Mouse (Mus musculus): Measurements from ENCODE around the gene Slc27a1. TPM values are rescaled to one million over a fixed set of nuclear protein-coding genes. Genes with fewer than 3 reads are reported as not detected.

Gene Slc27a1
- total and polyA plus RNA-seq, 3 experiments, result 0.33 TPM; not detected in 2

DNA sequence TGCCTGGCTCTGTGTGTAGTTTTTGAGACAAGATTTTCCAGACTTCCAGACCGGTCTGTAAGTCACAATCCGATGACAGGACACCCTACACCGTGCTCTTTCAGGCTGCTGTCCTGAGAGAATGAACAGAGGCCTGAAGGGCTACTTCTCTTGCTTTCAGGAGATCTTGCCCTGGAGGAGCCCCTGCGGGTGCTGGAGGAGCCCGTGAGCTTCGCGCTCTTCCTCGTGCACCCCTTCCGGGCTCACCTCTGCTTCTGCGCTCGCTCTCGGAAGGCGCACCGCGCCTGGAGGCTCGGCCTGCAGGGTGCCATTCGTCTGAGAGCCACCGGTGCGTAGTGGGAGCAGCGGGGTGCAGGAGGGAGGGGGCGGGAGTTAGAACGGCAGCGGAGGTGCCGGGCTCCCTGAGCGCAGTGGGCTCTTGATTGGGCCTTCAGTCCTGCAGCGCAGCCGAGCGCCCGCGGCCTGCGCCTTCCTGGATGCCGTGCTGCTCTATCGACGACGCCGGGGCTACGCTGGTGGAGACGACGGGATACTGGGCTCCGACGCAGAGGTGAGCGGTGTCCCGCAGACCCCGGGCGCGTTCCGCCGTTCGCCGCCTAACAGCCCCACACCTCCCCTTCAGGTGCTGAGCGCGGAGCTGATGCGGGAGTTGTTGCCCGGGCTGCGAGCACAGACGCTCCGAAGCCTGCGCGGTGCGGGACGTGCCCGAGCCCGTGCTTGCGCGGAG, 33.4 kb downstream of the Slc27a1 start:
- Histone ChIP-seq H3K36me3 (replicated peaks) (peaks cover 91% of the 10 kb centered on the region), H3K4me3 (ENCODE audit: low read depth, low read length) (no peak overlapping the region), H3K4me1 (ENCODE audit: insufficient read depth, low read depth, low read length) (peaks cover 10% of the 10 kb centered on the region), H3K9me3 (replicated peaks) (no peaks in the 10 kb centered on the region), H3K27me3 (ENCODE audit: insufficient read depth, low read length) (no peaks in the 10 kb centered on the region)
- no peak for DNase-seq (ENCODE audit: low spot score)
- no peak for ATAC-seq (ENCODE audit: extremely low read depth, insufficient number of reproducible peaks, low FRiP score, poor library complexity, severe bottlenecking)
- TF ChIP-seq TAL1 (conservative IDR thresholded peaks at IDR 0.05; ENCODE audit: low read depth, low read length) (no peak), CTCF (IDR thresholded peaks at IDR 0.05; ENCODE audit: low read depth, low read length) (no peak), GATA1 (IDR thresholded peaks at IDR 0.05; ENCODE audit: borderline replicate concordance, low read length) (no peak), POLR2AphosphoS5 (IDR thresholded peaks at IDR 0.05; ENCODE audit: insufficient replicate concordance, low read depth, low read length) (no peak), GATA2 (IDR thresholded peaks at IDR 0.05; ENCODE audit: borderline replicate concordance, low read depth, low read length) (no peak)

DNA sequence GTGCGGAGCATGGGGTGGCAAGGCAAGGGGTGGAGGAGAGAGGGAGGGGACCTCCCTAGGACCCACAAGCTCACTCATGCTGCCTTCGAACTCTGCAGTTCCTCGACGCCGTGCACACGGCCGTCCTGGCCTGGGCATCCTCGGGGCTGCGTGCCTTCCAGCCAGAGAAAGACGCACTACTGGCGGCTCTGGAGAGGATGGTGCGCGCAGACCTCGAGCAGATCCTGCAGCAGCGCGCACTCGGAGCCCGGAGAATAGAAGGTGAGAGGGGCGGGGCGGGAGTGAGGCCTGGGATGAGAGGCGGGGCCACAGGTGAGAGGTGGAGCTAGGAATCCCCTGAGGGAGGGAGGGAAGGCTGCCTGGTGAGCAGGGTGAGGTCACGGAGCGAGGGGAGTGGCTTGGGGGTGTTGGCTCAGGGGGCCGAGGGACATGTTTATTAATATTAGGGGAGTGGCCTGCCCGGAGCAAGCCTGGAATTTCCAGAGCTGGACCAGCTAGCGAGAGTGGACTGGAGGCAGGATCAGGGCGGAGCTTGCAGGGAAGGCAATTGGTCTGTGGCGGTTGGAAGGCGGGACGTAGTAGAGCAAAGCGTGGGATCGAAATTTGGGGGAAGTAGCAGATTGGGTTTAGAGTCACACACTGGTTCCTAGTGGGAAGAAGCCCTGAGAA, 34.1 kb downstream of the Slc27a1 start:
- no peak overlapping the region for H3K4me3 ChIP-seq (ENCODE audit: low read depth, low read length)
- TF ChIP-seq CTCF (IDR thresholded peaks at IDR 0.05; ENCODE audit: low read depth, low read length), result no peak
- TF ChIP-seq POLR2AphosphoS5 (IDR thresholded peaks at IDR 0.05; ENCODE audit: insufficient replicate concordance, low read depth, low read length), result no peak
- TF ChIP-seq GATA1 (IDR thresholded peaks at IDR 0.05; ENCODE audit: borderline replicate concordance, low read length), result no peak
- TF ChIP-seq GATA2 (IDR thresholded peaks at IDR 0.05; ENCODE audit: borderline replicate concordance, low read depth, low read length), result no peak
- TF ChIP-seq TAL1 (conservative IDR thresholded peaks at IDR 0.05; ENCODE audit: low read depth, low read length), result no peak
- H3K27me3 ChIP-seq (ENCODE audit: insufficient read depth, low read length), result no peaks in the 10 kb centered on the region
- 0 out of 2 replicates have a peak, but pooled peaks cover 4% of the 10 kb centered on the region for H3K4me1 ChIP-seq (ENCODE audit: insufficient read depth, low read depth, low read length)
- DNase-seq (ENCODE audit: low spot score) (no peak), ATAC-seq (ENCODE audit: extremely low read depth, insufficient number of reproducible peaks, low FRiP score, poor library complexity, severe bottlenecking) (no peak)
- H3K36me3 ChIP-seq (replicated peaks), result peaks cover 90% of the 10 kb centered on the region
- no peaks in the 10 kb centered on the region for H3K9me3 ChIP-seq (replicated peaks)

DNA sequence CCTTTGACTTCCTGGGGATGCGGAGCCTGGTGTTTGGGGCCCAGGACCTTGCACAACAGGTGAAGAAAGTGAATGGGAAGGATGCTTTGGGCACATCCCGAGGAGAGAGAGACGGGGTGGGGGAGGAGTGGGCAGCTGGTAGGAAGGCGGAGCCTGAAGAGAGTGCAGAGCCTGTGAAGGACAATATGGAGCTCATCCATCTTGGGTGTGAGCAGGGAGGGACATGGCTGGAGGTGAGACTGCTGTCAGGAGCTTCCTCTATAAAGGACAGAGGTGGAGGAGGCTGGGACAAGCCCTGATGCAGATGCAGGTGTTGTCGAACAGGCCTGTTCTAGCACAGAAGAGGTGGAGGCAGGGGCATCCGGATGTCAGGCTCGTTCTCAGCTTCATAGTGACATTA, 35.3 kb downstream of the Slc27a1 start:
- Histone ChIP-seq H3K9me3 (replicated peaks) (no peaks in the 10 kb centered on the region), H3K4me1 (ENCODE audit: insufficient read depth, low read depth, low read length) (0 out of 2 replicates have a peak, but pooled peaks cover 4% of the 10 kb centered on the region), H3K4me3 (ENCODE audit: low read depth, low read length) (no peak overlapping the region), H3K36me3 (replicated peaks) (peaks cover 88% of the 10 kb centered on the region), H3K27me3 (ENCODE audit: insufficient read depth, low read length) (no peaks in the 10 kb centered on the region)
- ATAC-seq (ENCODE audit: extremely low read depth, insufficient number of reproducible peaks, low FRiP score, poor library complexity, severe bottlenecking), result no peak
- no peak for TF ChIP-seq TAL1 (conservative IDR thresholded peaks at IDR 0.05; ENCODE audit: low read depth, low read length)
- no peak for TF ChIP-seq GATA2 (IDR thresholded peaks at IDR 0.05; ENCODE audit: borderline replicate concordance, low read depth, low read length)
- no peak for TF ChIP-seq GATA1 (IDR thresholded peaks at IDR 0.05; ENCODE audit: borderline replicate concordance, low read length)
- TF ChIP-seq CTCF (IDR thresholded peaks at IDR 0.05; ENCODE audit: low read depth, low read length), result no peak
- TF ChIP-seq POLR2AphosphoS5 (IDR thresholded peaks at IDR 0.05; ENCODE audit: insufficient replicate concordance, low read depth, low read length), result no peak
- DNase-seq (ENCODE audit: low spot score), result no peak

DNA sequence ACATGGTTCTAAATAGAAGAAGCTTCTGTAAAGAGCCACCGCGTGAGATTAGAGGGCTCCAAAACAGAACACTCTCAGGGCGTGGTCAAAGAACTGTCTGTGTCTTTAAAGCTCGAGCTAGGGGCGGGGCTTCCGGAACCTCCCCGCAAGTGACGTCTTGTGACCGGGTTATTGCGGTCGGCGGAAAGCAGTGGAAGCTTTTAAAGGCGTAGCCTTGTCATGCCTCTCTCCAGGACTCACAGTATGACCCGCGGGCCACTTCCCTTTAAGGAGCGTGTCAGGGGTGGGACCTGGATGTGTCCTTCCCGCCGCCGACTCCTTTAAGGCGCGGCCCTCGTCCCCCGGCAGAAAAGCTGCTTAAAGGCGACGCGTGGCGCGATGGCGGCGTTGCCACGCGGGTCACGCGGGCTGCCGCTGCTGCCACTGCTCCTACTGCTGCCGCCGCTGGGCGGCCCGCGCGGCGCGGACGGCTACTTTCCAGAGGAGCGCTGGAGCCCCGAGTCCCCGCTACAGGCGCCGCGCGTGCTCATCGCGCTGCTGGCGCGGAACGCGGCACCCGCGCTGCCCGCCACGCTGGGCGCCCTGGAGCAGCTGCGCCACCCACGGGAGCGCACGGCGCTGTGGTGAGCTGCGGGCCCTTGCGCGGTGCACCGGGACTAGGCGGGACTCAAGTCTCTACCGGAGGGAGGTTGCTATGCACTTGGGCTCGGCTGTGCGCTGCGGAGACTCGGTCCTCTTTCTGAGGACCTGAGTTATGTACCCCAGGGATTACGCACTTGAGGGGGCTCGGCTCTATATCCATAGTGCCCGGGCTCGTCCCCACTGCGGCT, 42.4 kb downstream of the Slc27a1 start, which contains the start of gene Colgalt1:
Gene Colgalt1 (plus strand): TSS at position 177 of the 830 bp plus-strand sequence.
- Histone ChIP-seq H3K9me3 (replicated peaks) (no peaks in the 10 kb centered on the region), H3K36me3 (replicated peaks) (peaks cover 72% of the 10 kb centered on the region), H3K4me3 (ENCODE audit: low read depth, low read length) (peak within 1 kb of the TSS; percentile 99), H3K4me1 (ENCODE audit: insufficient read depth, low read depth, low read length) (peaks cover 43% of the 10 kb centered on the region), H3K27me3 (ENCODE audit: insufficient read depth, low read length) (no peaks in the 10 kb centered on the region)
- ATAC-seq (ENCODE audit: extremely low read depth, insufficient number of reproducible peaks, low FRiP score, poor library complexity, severe bottlenecking), result peak; percentile 98
- DNase-seq (ENCODE audit: low spot score), result peak; percentile 89
- TF ChIP-seq POLR2AphosphoS5 (IDR thresholded peaks at IDR 0.05; ENCODE audit: insufficient replicate concordance, low read depth, low read length) (no peak), TAL1 (conservative IDR thresholded peaks at IDR 0.05; ENCODE audit: low read depth, low read length) (no peak), CTCF (IDR thresholded peaks at IDR 0.05; ENCODE audit: low read depth, low read length) (no peak), GATA1 (IDR thresholded peaks at IDR 0.05; ENCODE audit: borderline replicate concordance, low read length) (no peak), GATA2 (IDR thresholded peaks at IDR 0.05; ENCODE audit: borderline replicate concordance, low read depth, low read length) (no peak)

DNA sequence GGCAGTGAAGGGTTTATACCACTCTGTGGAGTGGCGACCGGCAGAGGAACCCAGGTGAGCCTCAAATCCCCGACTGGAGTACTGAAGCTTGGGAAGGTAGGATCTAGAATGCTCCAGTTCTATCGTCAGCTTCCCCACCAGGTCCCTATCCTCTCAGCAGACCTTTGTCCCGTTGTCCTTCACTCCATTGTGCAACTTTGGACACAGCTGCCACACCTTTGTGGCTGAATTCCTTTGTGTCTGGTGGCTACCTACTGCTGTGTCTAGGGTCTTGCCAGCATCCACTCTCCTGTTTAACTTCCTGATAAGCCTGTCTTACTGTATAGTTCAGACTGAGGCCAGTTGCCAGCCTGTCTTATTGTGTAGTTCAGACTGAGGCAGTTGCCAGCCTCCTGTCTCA, 43.5 kb downstream of the Slc27a1 start:
- H3K4me1 ChIP-seq (ENCODE audit: insufficient read depth, low read depth, low read length), result peaks cover 43% of the 10 kb centered on the region
- H3K9me3 ChIP-seq (replicated peaks), result no peaks in the 10 kb centered on the region
- H3K27me3 ChIP-seq (ENCODE audit: insufficient read depth, low read length), result no peaks in the 10 kb centered on the region
- H3K36me3 ChIP-seq (replicated peaks), result peaks cover 70% of the 10 kb centered on the region
- no peak for DNase-seq (ENCODE audit: low spot score)
- ATAC-seq (ENCODE audit: extremely low read depth, insufficient number of reproducible peaks, low FRiP score, poor library complexity, severe bottlenecking), result no peak
- peak overlapping the region; percentile 99 for H3K4me3 ChIP-seq (ENCODE audit: low read depth, low read length)
- no peak for TF ChIP-seq POLR2AphosphoS5 (IDR thresholded peaks at IDR 0.05; ENCODE audit: insufficient replicate concordance, low read depth, low read length)
- no peak for TF ChIP-seq GATA1 (IDR thresholded peaks at IDR 0.05; ENCODE audit: borderline replicate concordance, low read length)
- no peak for TF ChIP-seq CTCF (IDR thresholded peaks at IDR 0.05; ENCODE audit: low read depth, low read length)
- TF ChIP-seq TAL1 (conservative IDR thresholded peaks at IDR 0.05; ENCODE audit: low read depth, low read length), result no peak
- no peak for TF ChIP-seq GATA2 (IDR thresholded peaks at IDR 0.05; ENCODE audit: borderline replicate concordance, low read depth, low read length)

Data from G1E (cell line).